Mouse (Mus musculus): ENCODE measurements around the gene Kir3dl1.
"Not testable (repeated sequence)": the region's sequence is repeated elsewhere in the genome, so short reads cannot be mapped to it uniquely, and the experiment has no call there.

Kir3dl1 gene

GRCm38 (mm10) chrX:136517699-136518098 lies at the start of gene Kir3dl1:
Gene Kir3dl1 (plus strand): TSS chrX:136517999.
- not testable (repeated sequence) for DNase-seq

GRCm38 (mm10) chrX:136543956-136544355 lies 26.2 kb downstream of the Kir3dl1 start, which contains the start of gene Kir3dl2:
Gene Kir3dl2 (minus strand): TSS chrX:136544056.
- not testable (repeated sequence) for DNase-seq

DNA sequence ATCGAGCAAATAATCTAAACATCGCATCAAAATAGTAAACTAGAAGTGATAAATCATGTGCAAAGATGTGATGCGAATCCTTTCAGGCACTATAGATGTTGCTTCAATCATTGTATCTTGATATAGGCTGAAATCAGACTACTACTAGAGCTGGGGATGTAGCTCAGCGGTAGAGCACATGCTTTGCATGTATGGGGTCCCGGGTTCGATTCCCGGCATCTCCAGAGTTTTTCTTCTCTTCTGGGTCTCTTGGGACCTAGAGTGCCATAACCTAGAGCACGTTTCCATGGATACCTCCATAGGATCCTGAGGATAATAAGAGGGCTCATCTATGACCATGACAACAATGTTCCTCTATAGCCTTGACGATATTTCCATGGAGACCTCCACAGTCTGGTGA lies 51.3 kb downstream of the Kir3dl1 start:
- not testable (repeated sequence) for DNase-seq

All from lung, postnatal 10 days (tissue).